Mouse (Mus musculus) limb, embryonic 11.5 days (tissue): ENCODE measurements around the gene Rcor3. TPM values are rescaled to one million over a fixed set of nuclear protein-coding genes. Genes with fewer than 3 reads are reported as not detected.

ENCODE experiments used
- ATAC-seq: fragments of 200-750 bp; cut with Nextera tagmentation; 2 replicates; pipeline ENCODE4 v1.8.0; 2017; ENCODE audit warnings: low read depth; ENCODE audit not compliant: insufficient number of reproducible peaks, low FRiP score, low TSS enrichment
- DNase-seq: peaks from one replicate; pipeline ENCODE4 v3.0.0-alpha.2; 2015; ENCODE audit warnings: low spot score
- H3K27ac ChIP-seq: fragments of 300-500 bp; sonication (generic); replicated peaks from 2 replicates; pipeline ENCODE4 v1.5.1; 2014; ENCODE audit warnings: low read depth, mild to moderate bottlenecking, low read length
- H3K27me3 ChIP-seq: fragments of 300-500 bp; sonication (generic); 2 replicates; pipeline ENCODE4 v1.6.1; 2014; ENCODE audit warnings: mild to moderate bottlenecking, low read length, mixed read lengths; ENCODE audit not compliant: control insufficient read depth, insufficient read depth
- H3K36me3 ChIP-seq: fragments of 300-500 bp; sonication (generic); 2 replicates; pipeline ENCODE4 v1.6.1; 2014; ENCODE audit warnings: mild to moderate bottlenecking, low read length, moderate library complexity, mixed read lengths; ENCODE audit not compliant: control insufficient read depth, insufficient read depth
- H3K4me1 ChIP-seq: fragments of 300-500 bp; sonication (generic); 2 replicates; pipeline ENCODE4 v1.6.1; 2014; ENCODE audit warnings: low read length, mixed read lengths; ENCODE audit not compliant: control insufficient read depth, insufficient read depth
- H3K4me2 ChIP-seq: fragments of 300-500 bp; sonication (generic); 2 replicates; pipeline ENCODE4 v1.6.1; 2014; ENCODE audit warnings: low read depth, mild to moderate bottlenecking, moderate library complexity; ENCODE audit not compliant: severe bottlenecking
- H3K4me3 ChIP-seq: fragments of 300-500 bp; sonication (generic); 2 replicates; pipeline ENCODE4 v1.5.1; 2014; ENCODE audit warnings: low read depth, low read length
- H3K9ac ChIP-seq: fragments of 300-500 bp; sonication (generic); 2 replicates; pipeline ENCODE4 v1.6.1; 2014; ENCODE audit warnings: mild to moderate bottlenecking, low read length
- H3K9me3 ChIP-seq: fragments of 300-500 bp; sonication (generic); 2 replicates; pipeline ENCODE4 v1.6.1; 2016; ENCODE audit warnings: low read length; ENCODE audit not compliant: control insufficient read depth
- WGBS: fragments of 180-500 bp; shearing (Covaris S2); extraction: QIAGEN DNeasy Blood & Tissue Kit; methylation state at CpG from one replicate; pipeline ENCODE4 v1.1.7; 2014; 5-methylcytosine and 5-hydroxymethylcytosine counted together
- polyA plus RNA-seq: library from polyadenylated mRNA; unstranded; fragments of >200 nt; fragmentation: Nextera tagmentation; extraction: Ambion mirVana; gene quantifications from 2 replicates; pipeline ENCODE4 v1.2.1, GENCODE M21; 2014

Rcor3 gene
- polyA plus RNA-seq, 1 experiment from 2014 or later = 17.6 TPM

- Histone ChIP-seq H3K4me1 (peaks cover 10% of the 10 kb centered on the region), H3K4me2 (peak overlapping the region; percentile 32), H3K9me3 (no peaks in the 10 kb centered on the region), H3K27me3 (no peaks in the 10 kb centered on the region), H3K27ac (peak overlapping the region; percentile 10; the same call in 1 of the 2 replicates), H3K36me3 (no peaks in the 10 kb centered on the region), H3K9ac (peak overlapping the region; percentile 47), H3K4me3 (no peak overlapping the region)
- WGBS = 14% methylated on average over 13 of the region's 13 CpGs
- DNase-seq = peak; percentile 69
- ATAC-seq = no peak; the same call in 1 of the 2 replicates
These were observed 67.8 kb downstream of the Rcor3 start for GRCm38 (mm10) chr1:192069971-192070591.

- Histone ChIP-seq H3K4me1 (peaks cover 10% of the 10 kb centered on the region), H3K9ac (no peak overlapping the region), H3K27me3 (no peaks in the 10 kb centered on the region), H3K4me2 (no peak overlapping the region), H3K9me3 (no peaks in the 10 kb centered on the region), H3K36me3 (no peaks in the 10 kb centered on the region), H3K27ac (no peak overlapping the region), H3K4me3 (no peak overlapping the region)
- 61% methylated on average over 2 of the region's 2 CpGs for WGBS
- DNase-seq = no peak
- ATAC-seq = no peak
These were observed 69.7 kb downstream of the Rcor3 start for GRCm38 (mm10) chr1:192068188-192068587.

- Histone ChIP-seq H3K4me3 (no peak overlapping the region), H3K27me3 (no peaks in the 10 kb centered on the region), H3K4me1 (peaks cover 10% of the 10 kb centered on the region), H3K27ac (no peak overlapping the region), H3K9ac (no peak overlapping the region), H3K9me3 (no peaks in the 10 kb centered on the region), H3K4me2 (no peak overlapping the region), H3K36me3 (no peaks in the 10 kb centered on the region)
- no peak for ATAC-seq
- no peak for DNase-seq
- WGBS = 98% methylated on average over 3 of the region's 3 CpGs
These were observed 70.9 kb downstream of the Rcor3 start for GRCm38 (mm10) chr1:192066956-192067355.

- ATAC-seq = no peak
- no peaks in the 10 kb centered on the region for H3K4me1 ChIP-seq
- no peak overlapping the region for H3K4me3 ChIP-seq
- 91% methylated on average over 8 of the region's 8 CpGs for WGBS
- H3K36me3 ChIP-seq = no peaks in the 10 kb centered on the region
- no peak overlapping the region for H3K27ac ChIP-seq
- no peak overlapping the region for H3K4me2 ChIP-seq
- no peaks in the 10 kb centered on the region for H3K9me3 ChIP-seq
- no peak overlapping the region for H3K9ac ChIP-seq
- H3K27me3 ChIP-seq = no peaks in the 10 kb centered on the region
- DNase-seq = no peak
These were observed 74.5 kb downstream of the Rcor3 start for GRCm38 (mm10) chr1:192063209-192063946.

GRCm38 (mm10) chr1:192062682-192063081, 75.2 kb downstream of the Rcor3 start:
- H3K4me3 ChIP-seq = no peak overlapping the region
- no peak for DNase-seq
- H3K4me2 ChIP-seq = no peak overlapping the region
- no peak for ATAC-seq
- no peak overlapping the region for H3K27ac ChIP-seq
- no peaks in the 10 kb centered on the region for H3K36me3 ChIP-seq
- H3K27me3 ChIP-seq = no peaks in the 10 kb centered on the region
- H3K4me1 ChIP-seq = no peaks in the 10 kb centered on the region
- H3K9ac ChIP-seq = no peak overlapping the region
- WGBS = 87% methylated on average over 14 of the region's 14 CpGs
- H3K9me3 ChIP-seq = no peaks in the 10 kb centered on the region

GRCm38 (mm10) chr1:192061666-192062306, 76.1 kb downstream of the Rcor3 start:
- WGBS = 76% methylated on average over 4 of the region's 4 CpGs
- Histone ChIP-seq H3K4me3 (no peak overlapping the region), H3K9ac (no peak overlapping the region), H3K4me2 (no peak overlapping the region), H3K9me3 (no peaks in the 10 kb centered on the region), H3K27me3 (no peaks in the 10 kb centered on the region), H3K4me1 (no peaks in the 10 kb centered on the region), H3K27ac (no peak overlapping the region), H3K36me3 (no peaks in the 10 kb centered on the region)
- no peak for DNase-seq
- no peak for ATAC-seq

GRCm38 (mm10) chr1:192058911-192059310, 79.0 kb downstream of the Rcor3 start:
- Histone ChIP-seq H3K9ac (no peak overlapping the region), H3K4me1 (no peaks in the 10 kb centered on the region), H3K4me2 (no peak overlapping the region), H3K27me3 (no peaks in the 10 kb centered on the region), H3K36me3 (no peaks in the 10 kb centered on the region), H3K9me3 (no peaks in the 10 kb centered on the region), H3K4me3 (no peak overlapping the region), H3K27ac (no peak overlapping the region)
- DNase-seq (no peak), ATAC-seq (no peak)
- 82% methylated on average over 10 of the region's 10 CpGs for WGBS

- ATAC-seq = no peak
- H3K4me1 ChIP-seq = no peaks in the 10 kb centered on the region
- 50% methylated on average over 3 of the region's 3 CpGs for WGBS
These were observed 84.1 kb downstream of the Rcor3 start for GRCm38 (mm10) chr1:192053726-192054125.

More at GRCm38 (mm10) chr1:192053726-192054125, 84.1 kb downstream of the Rcor3 start:
- Histone ChIP-seq H3K4me2 (no peak overlapping the region), H3K9ac (no peak overlapping the region), H3K27me3 (no peaks in the 10 kb centered on the region), H3K4me3 (no peak overlapping the region), H3K9me3 (no peaks in the 10 kb centered on the region), H3K36me3 (no peaks in the 10 kb centered on the region; the same call in 1 of the 2 replicates), H3K27ac (no peak overlapping the region)
- DNase-seq = no peak
